Mouse (Mus musculus) CH12.LX (cell line): Measurements from ENCODE around the gene Ftsj3.

Source experiments
- CTCF ChIP-seq, 2 experiments: IDR thresholded peaks in 1 of 2; conservative IDR thresholded peaks in 1 of 2; 2 replicates each; pipeline ENCODE4 v1.5.1; 2011 to 2012; ENCODE audit warnings: low read depth in 2 of 2, low read length in 2 of 2, improper control_type of control experiment in 1 of 2, inconsistent platforms in 1 of 2, mild to moderate bottlenecking in 1 of 2, moderate library complexity in 1 of 2
- TCF12 ChIP-seq: IDR thresholded peaks from 2 replicates; pipeline ENCODE4 v1.6.1; 2014; ENCODE audit warnings: low read depth, mild to moderate bottlenecking, inconsistent platforms, low read length, improper control_type of control experiment

GRCm38 (mm10) chr11:106212771-106213170, 43.1 kb downstream of the Ftsj3 start:
- TF ChIP-seq TCF12 (no peak), CTCF (conservative IDR thresholded peaks at IDR 0.05 in 1 of 2, IDR thresholded peaks at IDR 0.05 in 1 of 2; ENCODE audit: low read depth in 2 of 2, low read length in 2 of 2) (no peak)
